Mouse (Mus musculus) lung, postnatal 0 days (tissue): ENCODE data around the gene Prrg2.

ENCODE experiments used
- CTCF ChIP-seq: IDR thresholded peaks from 2 replicates; pipeline ENCODE4 v1.5.1; 2016; ENCODE audit warnings: antibody characterized with exemption, mild to moderate bottlenecking
- EP300 ChIP-seq: IDR thresholded peaks from 2 replicates; pipeline ENCODE4 v1.6.1; 2016; ENCODE audit warnings: antibody characterized with exemption, mild to moderate bottlenecking, control low read depth

GRCm38 (mm10) chr7:45077829-45078228 lies 15.4 kb upstream of the Prrg2 start:
- no peak for TF ChIP-seq CTCF
- TF ChIP-seq EP300, result no peak
